Mouse (Mus musculus) stomach, embryonic 16.5 days (tissue): ENCODE data around the gene Hsd17b3. TPM values are rescaled to one million over a fixed set of nuclear protein-coding genes. Genes with fewer than 3 reads are reported as not detected.

Experiments
- ATAC-seq: fragments of 200-750 bp; cut with Nextera tagmentation; 2 replicates; pipeline ENCODE4 v1.8.0; 2017; ENCODE audit warnings: moderate number of reproducible peaks, moderate TSS enrichment; ENCODE audit not compliant: insufficient read depth, low FRiP score
- H3K27ac ChIP-seq: fragments of 300-500 bp; sonication (generic); 2 replicates; pipeline ENCODE4 v1.5.1; 2014; ENCODE audit warnings: low read length
- H3K27me3 ChIP-seq: fragments of 300-500 bp; sonication (generic); 2 replicates; pipeline ENCODE4 v1.6.1; 2014; ENCODE audit warnings: low read length, control low read depth, mixed read lengths; ENCODE audit not compliant: control insufficient read depth, insufficient read depth
- H3K36me3 ChIP-seq: fragments of 300-500 bp; sonication (generic); 2 replicates; pipeline ENCODE4 v1.6.1; 2014; ENCODE audit warnings: low read length; ENCODE audit not compliant: control insufficient read depth, insufficient read depth
- H3K4me1 ChIP-seq: fragments of 300-500 bp; sonication (generic); 2 replicates; pipeline ENCODE4 v1.6.1; 2014; ENCODE audit warnings: low read length, control low read depth, mixed read lengths; ENCODE audit not compliant: control insufficient read depth, insufficient read depth
- H3K4me2 ChIP-seq: fragments of 300-500 bp; sonication (generic); 2 replicates; pipeline ENCODE4 v1.6.1; 2014; ENCODE audit warnings: low read depth, low read length, mixed read lengths
- H3K4me3 ChIP-seq: fragments of 300-500 bp; sonication (generic); replicated peaks from 2 replicates; pipeline ENCODE4 v1.5.1; 2014; ENCODE audit warnings: mild to moderate bottlenecking, low read length
- H3K9ac ChIP-seq: fragments of 300-500 bp; sonication (generic); 2 replicates; pipeline ENCODE4 v1.6.1; 2014; ENCODE audit warnings: low read length
- H3K9me3 ChIP-seq: fragments of 300-500 bp; sonication (generic); replicated peaks from 2 replicates; pipeline ENCODE4 v1.6.1; 2016; ENCODE audit warnings: low read length, control low read depth; ENCODE audit not compliant: control insufficient read depth
- WGBS: fragments of 180-500 bp; shearing (Covaris S2); extraction: QIAGEN DNeasy Blood & Tissue Kit; methylation state at CpG from one replicate; pipeline ENCODE4 v1.1.7; 2014; 5-methylcytosine and 5-hydroxymethylcytosine counted together
- polyA plus RNA-seq: library from polyadenylated mRNA; unstranded; fragments of >200 nt; fragmentation: Nextera tagmentation; extraction: Ambion mirVana; gene quantifications from 2 replicates; pipeline ENCODE4 v1.2.1, GENCODE M21; 2015

Gene Hsd17b3
- polyA plus RNA-seq, result not detected in 2 replicates

DNA sequence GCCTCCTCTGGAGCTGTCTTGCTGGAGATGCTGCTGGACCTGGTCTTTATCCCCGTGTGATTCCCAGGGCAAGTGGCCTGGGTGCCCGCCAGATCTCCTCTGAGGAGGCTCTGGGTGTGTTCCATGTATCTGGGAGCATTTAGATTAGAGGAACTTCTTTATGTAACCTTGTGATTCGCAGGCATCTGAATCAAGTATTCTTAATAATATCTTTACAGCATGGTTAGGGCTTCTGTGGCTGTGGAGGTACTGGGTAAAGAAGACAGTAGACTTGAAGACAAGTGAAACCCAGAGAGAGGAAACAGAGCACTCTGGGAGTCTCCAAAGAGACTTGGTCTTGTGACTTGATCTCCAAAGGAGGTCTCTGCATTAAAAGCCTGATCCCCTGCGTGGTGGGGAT, at the start of gene Hsd17b3:
TSS of gene Hsd17b3 (minus strand) at position 101 of the 400 bp plus-strand sequence.
- H3K36me3 ChIP-seq, result no peaks in the 10 kb centered on the region
- no peak within 1 kb of the TSS for H3K9ac ChIP-seq
- H3K4me3 ChIP-seq, result no peak within 1 kb of the TSS
- H3K27ac ChIP-seq, result no peak within 1 kb of the TSS
- H3K27me3 ChIP-seq, result no peaks in the 10 kb centered on the region
- 0 out of 2 replicates have a peak, but pooled peaks cover 3% of the 10 kb centered on the region for H3K4me1 ChIP-seq
- no peak within 1 kb of the TSS for H3K4me2 ChIP-seq
- ATAC-seq, result no peak
- WGBS, result 73% methylated on average over 4 of the region's 4 CpGs
- H3K9me3 ChIP-seq, result no peaks in the 10 kb centered on the region

GRCm38 (mm10) chr13:64129616-64130375, 40.8 kb upstream of the Hsd17b3 start:
- peak overlapping the region; percentile 73 for H3K27ac ChIP-seq
- no peaks in the 10 kb centered on the region for H3K9me3 ChIP-seq
- H3K4me3 ChIP-seq, result peak overlapping the region; percentile 71
- ATAC-seq, result peak; percentile 83; the same call in 1 of the 2 replicates
- no peaks in the 10 kb centered on the region for H3K27me3 ChIP-seq
- peak overlapping the region; percentile 80 for H3K4me2 ChIP-seq
- no peaks in the 10 kb centered on the region for H3K36me3 ChIP-seq
- H3K9ac ChIP-seq, result peak overlapping the region; percentile 85
- WGBS, result 38% methylated on average over 15 of the region's 15 CpGs
- peaks cover 4% of the 10 kb centered on the region; the same call in 1 of the 2 replicates for H3K4me1 ChIP-seq

DNA sequence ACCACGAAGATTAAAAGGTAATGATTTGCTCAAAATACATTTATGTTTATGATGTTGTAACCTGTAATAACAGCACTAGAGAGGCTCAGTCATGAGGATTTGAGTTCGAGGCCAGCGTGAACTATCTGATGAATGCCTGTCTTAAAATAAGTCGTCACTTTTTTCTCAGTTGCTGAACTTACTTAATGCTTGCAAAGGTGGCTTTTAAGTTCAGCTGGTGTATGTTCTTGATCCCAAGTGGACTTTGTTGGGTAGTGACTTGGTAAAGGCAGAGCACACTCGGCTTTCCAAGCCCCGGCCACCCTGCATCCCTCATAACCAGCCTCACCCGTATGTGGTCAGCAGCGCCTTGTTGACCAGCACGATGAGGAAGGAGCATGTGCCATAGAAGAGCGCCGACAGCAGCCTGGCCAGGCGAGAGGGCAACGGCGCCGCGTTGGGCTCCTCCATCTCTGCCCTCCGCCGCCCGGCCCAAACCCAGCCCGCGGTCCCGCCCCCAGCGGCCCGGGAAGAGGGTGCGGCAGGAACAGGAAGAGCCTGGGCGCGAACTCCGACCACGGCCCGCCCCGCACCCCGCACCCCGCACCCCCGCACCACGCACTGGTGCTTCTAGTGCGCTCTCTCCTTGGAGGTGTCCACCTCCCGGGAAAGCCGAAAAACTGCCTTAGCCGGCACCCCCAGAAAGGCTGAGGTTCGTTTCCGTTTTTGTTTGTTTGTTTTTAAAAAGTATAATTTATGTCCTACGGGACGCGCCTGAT, 40.0 kb upstream of the Hsd17b3 start, which contains the start of gene Slc35d2:
TSS of gene Slc35d2 (minus strand) at position 511 of the 758 bp plus-strand sequence.
- Histone ChIP-seq H3K9me3 (no peaks in the 10 kb centered on the region), H3K36me3 (no peaks in the 10 kb centered on the region), H3K27ac (peak within 1 kb of the TSS; percentile 73), H3K9ac (peak within 1 kb of the TSS; percentile 85), H3K4me1 (peaks cover 4% of the 10 kb centered on the region; the same call in 1 of the 2 replicates), H3K4me3 (peak within 1 kb of the TSS; percentile 71), H3K27me3 (no peaks in the 10 kb centered on the region), H3K4me2 (peak within 1 kb of the TSS; percentile 80)
- 6% methylated on average over 43 of the region's 44 CpGs for WGBS
- peak; percentile 93 for ATAC-seq

DNA sequence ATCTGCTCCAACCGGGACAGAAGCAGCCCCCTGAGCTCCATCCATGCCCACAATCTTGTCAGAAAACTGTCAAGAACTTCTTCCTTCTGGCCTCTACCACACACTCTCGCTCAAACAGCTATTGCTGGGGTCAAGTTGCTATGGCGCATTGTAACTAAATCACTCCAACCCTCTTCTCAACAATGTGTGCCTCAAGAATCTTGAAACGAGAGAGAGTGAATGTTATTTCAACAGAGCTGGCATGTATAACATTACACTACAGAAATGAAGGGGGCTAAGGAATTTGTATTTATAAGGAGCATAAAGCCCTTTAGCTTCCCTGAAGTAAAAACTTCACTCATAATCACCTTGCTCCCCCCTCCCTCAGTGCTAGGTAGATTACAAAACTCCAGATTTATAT, 37.3 kb upstream of the Hsd17b3 start:
- H3K27me3 ChIP-seq, result no peaks in the 10 kb centered on the region
- no peak overlapping the region for H3K4me2 ChIP-seq
- H3K27ac ChIP-seq, result no peak overlapping the region
- 60% methylated on average over 4 of the region's 4 CpGs for WGBS
- H3K4me3 ChIP-seq, result no peak overlapping the region
- H3K4me1 ChIP-seq, result peaks cover 4% of the 10 kb centered on the region; the same call in 1 of the 2 replicates
- no peaks in the 10 kb centered on the region for H3K36me3 ChIP-seq
- ATAC-seq, result no peak
- H3K9me3 ChIP-seq, result no peaks in the 10 kb centered on the region
- no peak overlapping the region for H3K9ac ChIP-seq

DNA sequence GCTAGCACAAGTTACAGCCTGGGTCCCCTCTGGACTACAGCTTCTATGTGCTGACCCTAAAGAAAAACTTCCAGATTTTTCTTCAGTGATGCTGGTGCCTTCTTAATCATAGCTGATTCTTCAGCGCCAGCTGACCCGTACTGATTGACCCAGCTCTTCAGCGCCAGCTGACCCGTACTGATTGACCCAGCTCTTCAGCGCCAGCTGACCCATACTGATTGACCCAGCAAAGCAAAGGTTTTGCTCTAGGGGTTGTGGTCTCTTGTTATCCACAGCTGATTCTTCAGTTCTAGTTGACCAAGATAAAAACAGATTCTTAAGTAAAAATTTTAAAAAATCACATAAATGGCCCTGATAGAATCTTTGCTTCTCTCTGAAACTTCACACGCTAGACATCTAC, 35.9 kb upstream of the Hsd17b3 start:
- no peak overlapping the region for H3K27ac ChIP-seq
- no peak overlapping the region for H3K9ac ChIP-seq
- WGBS, result 95% methylated on average over 6 of the region's 6 CpGs
- no peak overlapping the region for H3K4me3 ChIP-seq
- no peaks in the 10 kb centered on the region for H3K9me3 ChIP-seq
- no peak for ATAC-seq
- no peak overlapping the region for H3K4me2 ChIP-seq
- no peaks in the 10 kb centered on the region for H3K36me3 ChIP-seq
- no peaks in the 10 kb centered on the region for H3K27me3 ChIP-seq
- peaks cover 2% of the 10 kb centered on the region; the same call in 1 of the 2 replicates for H3K4me1 ChIP-seq

GRCm38 (mm10) chr13:64123491-64124188, 34.6 kb upstream of the Hsd17b3 start:
- H3K9ac ChIP-seq, result no peak overlapping the region
- H3K27me3 ChIP-seq, result no peaks in the 10 kb centered on the region

GRCm38 (mm10) chr13:64120760-64121159, 31.7 kb upstream of the Hsd17b3 start:
- H3K27me3 ChIP-seq, result no peaks in the 10 kb centered on the region
- H3K4me1 ChIP-seq, result no peaks in the 10 kb centered on the region
- WGBS, result 60% methylated on average over 4 of the region's 4 CpGs
- no peak for ATAC-seq
- no peak overlapping the region for H3K4me2 ChIP-seq
- no peak overlapping the region for H3K27ac ChIP-seq
- no peaks in the 10 kb centered on the region for H3K36me3 ChIP-seq
- H3K9me3 ChIP-seq, result no peaks in the 10 kb centered on the region
- no peak overlapping the region for H3K9ac ChIP-seq
- no peak overlapping the region for H3K4me3 ChIP-seq

More at GRCm38 (mm10) chr13:64123491-64124188, 34.6 kb upstream of the Hsd17b3 start:
- no peak overlapping the region for H3K27ac ChIP-seq
- no peak overlapping the region for H3K4me3 ChIP-seq
- no peaks in the 10 kb centered on the region for H3K4me1 ChIP-seq
- no peak for ATAC-seq
- H3K4me2 ChIP-seq, result no peak overlapping the region
- H3K36me3 ChIP-seq, result no peaks in the 10 kb centered on the region
- 32% methylated on average over 6 of the region's 6 CpGs for WGBS
- H3K9me3 ChIP-seq, result no peaks in the 10 kb centered on the region

DNA sequence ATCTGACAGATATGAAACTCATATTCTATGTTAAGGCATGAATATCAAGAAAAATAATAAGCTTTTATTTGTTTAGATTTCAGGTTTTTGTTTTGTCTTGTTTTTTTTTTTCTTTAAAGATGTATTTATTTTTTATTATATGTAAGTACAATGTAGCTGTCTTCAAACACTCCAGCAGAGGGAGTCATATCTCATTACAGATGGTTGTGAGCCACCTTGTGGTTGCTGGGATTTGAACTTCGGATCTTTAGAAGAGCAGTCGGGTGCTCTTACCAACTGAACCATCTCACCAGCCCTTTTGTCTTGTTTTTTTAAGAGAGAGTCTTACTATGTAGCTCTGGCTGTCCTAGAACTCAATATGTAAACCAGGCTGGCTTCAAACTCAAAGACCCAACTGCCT, 28.4 kb upstream of the Hsd17b3 start:
- H3K9me3 ChIP-seq, result no peaks in the 10 kb centered on the region
- no peak overlapping the region for H3K9ac ChIP-seq
- no peak for ATAC-seq
- no peak overlapping the region for H3K4me3 ChIP-seq
- H3K4me1 ChIP-seq, result no peaks in the 10 kb centered on the region
- WGBS, result 61% methylated on average over 2 of the region's 2 CpGs
- H3K27ac ChIP-seq, result no peak overlapping the region
- no peaks in the 10 kb centered on the region for H3K27me3 ChIP-seq
- H3K36me3 ChIP-seq, result no peaks in the 10 kb centered on the region
- H3K4me2 ChIP-seq, result no peak overlapping the region
